Mouse (Mus musculus) induced T-regulatory cell, adult 2 months (primary cell): ENCODE results near the gene Hexb.

Experiments
- DNase-seq: peaks from one replicate; pipeline ENCODE4 v3.0.0-alpha.2; 2012; ENCODE audit warnings: low read depth

Hexb gene

DNA sequence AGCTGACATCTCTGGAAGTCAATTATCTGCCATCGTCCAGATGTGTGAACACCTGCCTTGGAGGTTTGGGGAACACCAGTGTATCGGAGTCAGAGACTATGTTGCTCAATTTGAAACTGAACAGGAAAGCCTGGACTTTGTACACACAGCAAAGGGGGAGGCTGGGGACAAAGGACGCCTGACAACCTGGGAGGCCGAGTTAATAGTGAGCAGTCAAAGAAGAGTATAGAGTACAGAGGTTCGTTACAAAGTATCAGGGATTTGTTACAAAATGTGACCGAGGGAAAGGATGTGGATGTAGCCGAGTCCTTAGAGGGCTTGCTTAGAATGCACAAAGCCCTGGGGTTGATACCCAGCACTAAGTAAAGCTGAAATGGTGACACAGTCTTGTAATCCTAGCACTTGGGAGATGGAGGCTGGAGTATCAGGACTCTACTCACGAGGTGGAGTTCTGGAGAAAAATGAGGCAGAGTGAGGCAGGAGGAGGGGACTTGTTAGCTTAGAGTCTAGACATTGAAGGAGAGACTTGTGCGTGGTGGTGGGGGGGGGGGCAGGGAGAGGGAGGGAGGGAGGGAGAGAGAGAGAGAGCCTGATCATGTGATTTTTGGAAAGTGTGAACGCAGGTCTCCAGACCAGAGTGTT lies 26.3 kb upstream of the Hexb start:
- no peak for DNase-seq

DNA sequence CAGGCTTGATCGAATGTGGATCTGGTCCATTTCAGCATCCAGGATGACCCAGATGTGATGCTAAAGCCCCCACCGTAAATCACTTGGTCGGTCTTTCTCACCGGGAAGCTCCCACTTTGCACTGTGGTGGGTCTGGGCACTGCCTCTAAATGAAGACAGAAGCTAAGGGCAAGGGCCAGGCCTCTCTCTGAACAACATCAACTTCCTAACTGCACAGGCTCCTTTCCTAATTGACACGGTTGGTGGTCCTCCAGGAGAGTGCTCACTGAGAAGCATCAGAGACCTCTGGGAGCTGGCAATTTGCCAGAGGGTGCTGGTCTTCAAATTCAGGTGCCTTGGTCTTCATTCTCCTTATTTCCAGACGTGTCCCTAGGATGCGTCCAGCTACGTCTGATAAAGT lies 25.7 kb upstream of the Hexb start:
- DNase-seq: no peak

DNA sequence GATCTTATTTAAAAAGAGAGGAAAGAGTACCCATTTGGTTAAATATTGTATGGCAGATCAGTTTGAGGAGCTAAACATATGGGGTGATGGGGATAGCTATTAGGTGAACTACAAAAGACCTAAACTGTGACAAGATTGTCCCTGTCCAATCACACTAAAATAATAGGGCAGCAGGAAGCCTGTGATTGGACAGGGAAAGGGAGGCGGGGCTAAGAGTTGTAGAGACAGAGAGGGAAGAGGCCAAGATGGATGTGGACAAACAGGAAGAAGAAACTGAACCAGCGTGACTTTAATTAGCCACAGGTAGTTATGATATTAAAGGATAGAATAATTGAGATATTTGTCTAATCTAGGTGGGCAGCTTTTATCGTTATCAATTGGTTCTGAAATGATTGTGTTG lies 21.9 kb upstream of the Hexb start:
- DNase-seq: no peak

DNA sequence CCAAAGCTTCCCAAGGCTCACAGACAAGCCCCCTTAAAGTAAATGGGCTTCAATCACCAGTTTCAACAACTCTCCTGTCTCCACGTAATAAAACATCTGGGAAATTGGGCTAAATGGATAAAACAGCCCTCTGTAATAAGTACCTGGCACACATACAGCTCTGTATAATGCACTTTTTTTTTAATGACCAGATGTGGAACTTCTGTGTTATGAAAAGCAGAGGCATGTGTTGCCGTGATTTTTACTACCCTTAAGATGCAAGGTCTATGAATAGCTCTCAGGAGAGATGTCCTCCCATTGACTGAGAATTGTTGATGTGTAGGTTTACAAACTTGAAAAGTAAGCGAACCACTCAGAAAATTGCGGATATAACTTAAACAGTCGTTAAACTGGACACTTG lies 18.0 kb upstream of the Hexb start:
- no peak for DNase-seq

DNA sequence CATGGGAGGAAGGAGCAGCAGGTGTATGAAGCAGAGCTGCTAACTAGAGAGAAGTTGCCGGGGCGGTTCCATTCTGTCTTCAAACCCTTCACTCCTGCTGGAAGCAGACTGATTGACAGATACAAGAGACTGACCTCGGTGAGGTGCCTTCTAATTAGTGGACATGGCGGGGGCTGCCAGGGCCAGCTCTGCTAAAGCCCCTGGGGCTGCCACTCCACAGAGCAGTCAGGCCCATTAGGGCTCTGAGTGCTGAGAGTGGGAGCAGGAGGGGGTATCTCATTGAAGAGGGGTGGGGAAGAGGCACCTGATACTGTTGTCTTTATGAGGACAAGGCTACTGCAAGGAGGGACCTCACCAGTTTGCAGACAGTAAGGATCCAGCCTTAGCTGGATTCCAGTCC lies 17.4 kb upstream of the Hexb start:
- DNase-seq: no peak

DNA sequence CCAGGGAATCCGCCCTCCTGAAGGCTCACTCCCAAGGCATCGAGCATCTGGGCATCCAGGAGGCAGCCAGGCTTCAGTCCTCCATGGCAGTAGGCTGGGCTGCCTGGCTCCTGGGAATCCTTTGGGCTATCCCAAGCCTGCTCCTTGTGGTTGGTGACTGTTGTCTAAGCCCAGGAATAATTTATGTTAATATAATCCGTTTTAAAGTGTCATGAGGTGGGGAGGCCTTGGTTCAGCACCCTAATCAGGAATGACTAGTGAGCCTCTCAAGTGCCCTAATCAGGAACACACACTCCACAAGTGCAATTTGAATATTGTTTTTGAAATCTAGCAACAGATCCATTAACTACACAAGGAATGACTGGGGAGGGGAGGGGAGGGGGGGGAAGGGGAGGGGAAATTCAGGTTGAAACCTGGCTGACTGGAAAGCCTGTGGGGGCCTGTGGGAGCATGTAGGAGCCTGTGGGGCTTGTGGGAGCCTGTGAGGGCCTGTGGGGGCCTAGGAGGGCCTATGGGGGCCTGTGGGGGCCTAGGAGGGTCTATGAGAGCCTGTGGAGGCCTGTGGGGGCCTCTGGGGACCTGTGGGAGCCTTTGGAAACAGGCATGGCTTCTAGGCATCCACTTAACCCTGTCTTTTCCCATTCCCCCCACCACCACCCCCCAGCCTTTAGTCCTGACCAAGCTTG lies 16.6 kb upstream of the Hexb start:
- no peak for DNase-seq

DNA sequence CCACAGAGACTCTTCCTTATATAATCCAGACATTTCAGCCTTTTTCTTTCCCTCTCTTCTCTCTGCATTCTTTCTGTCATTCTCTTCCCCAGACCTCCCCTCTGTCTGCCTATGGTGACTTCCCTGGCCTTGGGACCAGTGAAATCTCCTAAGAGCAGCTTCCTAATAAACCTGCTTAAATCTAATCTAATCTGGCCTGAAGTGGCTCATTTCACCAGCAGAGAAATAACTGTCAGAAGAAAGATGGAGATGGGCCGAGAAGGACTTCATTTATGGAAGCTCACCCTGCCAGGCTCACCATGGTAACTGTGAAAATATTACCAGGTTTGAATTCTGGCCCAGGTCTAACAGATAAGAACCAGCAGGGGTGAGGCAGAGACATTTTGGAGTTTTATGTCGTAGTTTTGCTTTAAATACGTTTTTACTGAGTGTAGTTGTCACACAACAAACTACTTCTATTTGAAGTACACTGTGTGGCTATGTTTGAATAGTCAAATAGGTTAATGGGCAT lies 10.4 kb upstream of the Hexb start:
- DNase-seq: no peak

DNA sequence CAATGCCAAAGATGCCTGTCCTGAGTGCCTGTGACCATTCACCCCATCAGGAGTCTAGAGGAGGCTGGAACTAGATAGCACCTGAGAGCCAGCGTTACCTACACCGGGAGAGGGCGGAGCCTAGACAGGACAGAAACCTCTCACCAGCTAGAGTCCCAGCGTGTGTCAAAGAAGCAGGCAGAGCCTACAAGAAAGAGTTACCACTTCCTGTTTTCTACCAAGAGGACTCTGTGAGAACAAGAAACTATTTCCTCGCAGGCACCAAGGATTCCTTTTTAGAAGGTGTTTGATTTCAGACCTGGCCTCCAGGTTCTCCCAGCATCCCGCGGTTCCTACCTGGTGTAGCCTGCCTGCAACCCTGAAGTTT lies 9.9 kb upstream of the Hexb start:
- peak; percentile 88 for DNase-seq

DNA sequence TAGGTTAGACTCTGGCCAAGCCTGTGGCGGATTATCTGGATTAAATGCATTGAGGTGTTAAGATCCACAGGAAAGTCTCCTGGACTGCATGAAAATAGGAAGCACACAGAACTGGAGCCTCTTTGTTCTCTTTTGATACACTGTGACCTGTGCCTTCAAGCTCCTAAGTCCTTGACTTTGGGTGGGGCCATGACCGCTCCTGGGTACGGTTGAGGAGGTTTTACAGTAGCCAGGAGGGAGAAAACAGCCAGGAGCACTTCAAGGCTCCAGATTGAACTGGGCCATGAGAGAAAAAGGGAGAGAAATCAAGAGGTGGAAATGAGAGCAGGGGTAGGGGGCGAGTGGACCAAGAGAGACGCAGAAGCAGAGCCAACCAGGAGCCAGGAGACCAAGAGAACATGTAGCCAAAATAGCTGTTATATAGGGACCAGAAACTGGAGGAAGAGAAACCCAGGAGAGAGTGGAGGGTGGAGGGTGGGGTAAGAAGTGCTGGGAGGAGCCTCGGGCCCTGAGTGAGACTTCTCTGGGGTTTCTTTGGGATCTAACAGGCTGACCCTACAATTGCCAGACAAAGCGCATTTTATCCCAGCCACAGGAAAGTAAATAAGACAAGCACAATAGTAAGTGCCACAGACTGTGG lies 9.4 kb upstream of the Hexb start:
- peak; percentile 13 for DNase-seq

DNA sequence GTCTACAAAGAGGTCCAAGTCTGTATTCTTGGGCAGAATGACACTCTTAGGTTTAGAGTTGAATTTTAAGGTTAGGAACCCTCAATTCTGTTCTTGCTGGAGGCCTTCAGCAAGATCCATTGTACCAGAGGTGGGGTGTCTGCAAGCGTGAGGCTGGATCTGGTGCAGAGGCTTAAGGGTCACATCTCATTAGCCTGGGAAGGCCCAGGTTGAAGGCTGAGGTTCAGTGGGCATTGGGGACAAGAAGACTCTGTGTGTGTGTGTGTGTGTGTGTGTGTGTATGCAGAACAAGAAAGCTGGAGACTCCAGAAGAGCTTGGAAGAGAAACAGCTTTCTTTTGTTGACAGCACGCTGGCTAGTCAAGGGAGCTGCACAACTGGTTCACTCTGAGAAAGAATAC lies 7.9 kb upstream of the Hexb start:
- no peak for DNase-seq

DNA sequence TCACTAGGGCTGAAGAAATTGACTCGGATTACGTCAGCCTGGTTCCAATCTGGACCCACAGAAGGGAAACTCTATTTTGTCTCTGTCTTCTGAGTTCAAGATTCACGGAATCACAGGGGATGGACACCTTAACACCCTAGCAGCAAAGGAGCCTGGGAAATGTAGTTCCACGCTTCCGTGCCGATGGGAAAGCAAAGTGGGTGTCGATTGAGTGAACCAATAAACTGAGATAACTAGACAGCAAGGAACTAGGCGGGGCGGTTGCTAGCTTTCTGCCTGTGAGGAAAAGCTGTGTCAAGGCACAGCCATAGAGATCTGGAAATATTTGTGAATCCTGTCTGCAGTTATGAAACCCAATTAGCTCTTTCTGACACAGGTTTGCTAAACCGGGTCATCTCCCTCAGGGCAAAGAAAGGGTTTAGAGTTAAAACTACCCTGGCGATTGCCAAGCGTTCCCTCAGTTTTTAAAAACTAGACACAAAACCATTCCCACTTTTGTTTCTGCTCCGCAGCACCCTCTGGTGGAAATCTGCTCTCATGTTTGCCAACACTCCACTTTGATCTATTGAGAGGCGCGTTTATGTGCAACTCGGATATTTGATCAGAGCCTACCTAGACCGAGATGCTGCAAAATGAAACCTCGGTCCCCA lies 7.0 kb upstream of the Hexb start:
- peak; percentile 93 for DNase-seq

DNA sequence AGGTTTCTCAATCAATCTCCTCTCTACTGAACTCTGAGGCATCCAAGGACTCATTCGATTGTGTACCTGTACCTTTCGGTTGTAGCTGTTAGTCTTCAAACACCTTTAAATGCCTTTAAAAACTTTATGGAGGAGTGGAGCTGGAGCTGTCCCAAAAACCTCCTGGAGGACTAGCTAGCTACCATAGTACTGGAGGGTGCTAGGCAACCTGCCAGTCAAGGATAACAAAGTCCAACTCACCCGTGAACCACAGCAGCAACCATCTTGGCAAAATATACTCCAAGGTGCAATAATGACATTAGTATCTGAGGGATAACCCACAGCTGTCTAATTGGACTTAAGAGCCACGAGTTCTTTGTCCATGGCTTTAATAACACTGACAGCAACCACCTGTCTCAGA lies 3.7 kb upstream of the Hexb start:
- DNase-seq: no peak

DNA sequence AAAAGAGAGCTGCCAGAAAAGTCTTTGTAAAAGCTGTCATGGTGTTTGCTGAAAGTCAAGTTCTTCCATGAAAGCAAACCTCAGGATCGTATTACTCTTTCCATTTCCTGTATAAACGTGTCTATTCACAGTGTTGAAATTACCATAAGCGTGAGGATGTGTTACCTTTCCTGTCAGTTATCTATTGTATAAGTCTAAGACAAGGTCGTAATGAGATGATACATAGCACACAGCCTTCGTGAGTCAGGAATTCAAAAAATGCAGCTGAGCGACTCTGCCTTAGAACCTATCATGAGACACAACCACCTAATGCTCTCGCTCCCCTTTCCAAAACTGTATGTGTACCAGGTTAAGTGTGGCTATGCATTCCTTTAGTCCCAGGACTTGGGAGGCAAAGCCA lies 2.9 kb upstream of the Hexb start:
- no peak for DNase-seq

DNA sequence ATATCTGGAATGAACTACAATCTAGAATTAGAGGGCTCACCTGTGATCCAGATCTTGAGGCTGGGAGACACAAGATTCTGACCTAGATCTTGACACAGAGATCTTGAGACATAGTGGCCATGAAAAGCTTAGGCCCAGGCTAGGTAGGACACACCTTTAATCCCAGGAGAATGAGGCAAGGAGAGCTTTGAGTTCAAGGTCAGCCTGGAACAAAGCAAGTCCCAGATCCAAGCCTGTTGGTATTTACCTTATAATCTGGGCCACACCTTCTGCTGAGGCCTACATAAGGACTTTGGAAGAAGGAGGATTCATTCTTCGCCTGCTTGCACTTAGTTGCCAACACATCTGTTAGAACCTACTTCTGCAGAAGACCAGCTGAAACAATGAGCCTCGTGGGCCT lies 966 bp upstream of the Hexb start:
- DNase-seq: no peak

DNA sequence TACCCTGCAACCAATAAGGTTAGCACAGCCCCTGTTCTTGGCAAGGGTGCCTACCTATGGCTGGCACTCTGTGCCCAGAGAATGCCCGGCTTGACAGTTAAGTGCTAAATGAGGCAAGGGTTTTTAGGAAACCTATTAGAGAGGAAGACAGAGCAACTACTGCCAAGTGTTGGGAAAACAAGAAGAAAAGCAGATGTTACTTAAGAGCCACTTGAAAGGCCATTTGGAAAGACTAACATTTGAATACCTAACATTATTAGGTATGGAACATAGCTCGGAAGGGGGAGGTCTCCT lies 1.3 kb downstream of the Hexb start:
- DNase-seq: no peak

DNA sequence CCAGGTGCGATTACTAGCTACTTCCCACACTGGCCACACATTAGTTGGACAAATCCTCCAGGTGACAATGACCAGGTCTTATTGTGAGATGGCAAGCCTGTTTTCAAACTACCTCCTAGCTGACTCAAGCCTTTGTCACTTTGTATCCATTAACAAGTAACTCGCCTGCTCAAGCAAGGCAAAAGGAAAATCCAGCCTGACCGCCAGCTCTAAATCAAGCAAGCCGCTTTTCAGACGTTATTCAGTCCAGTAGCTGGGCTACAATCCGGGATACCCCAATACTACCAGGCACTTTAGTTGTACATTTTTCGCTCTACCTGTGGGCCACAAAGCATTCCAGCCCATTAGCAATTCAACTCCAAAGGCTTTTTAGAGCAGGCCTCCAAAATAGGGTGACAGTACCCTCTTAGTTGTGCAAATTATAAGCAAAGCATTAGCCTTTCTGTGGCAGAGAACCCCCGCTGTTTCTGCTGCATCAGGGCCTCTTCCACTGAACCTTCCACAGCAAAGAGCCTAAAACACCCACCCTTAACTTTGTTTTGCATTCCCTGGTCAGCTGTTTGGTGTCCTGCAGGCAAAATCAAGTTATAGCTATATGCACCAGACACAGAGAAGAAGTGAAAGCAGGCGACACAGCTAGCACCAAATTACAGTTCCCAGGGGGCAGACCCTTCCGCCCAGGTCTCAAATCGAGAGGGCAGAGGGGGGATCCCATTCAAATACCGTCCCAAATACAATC lies 1.8 kb downstream of the Hexb start:
- DNase-seq: no peak

DNA sequence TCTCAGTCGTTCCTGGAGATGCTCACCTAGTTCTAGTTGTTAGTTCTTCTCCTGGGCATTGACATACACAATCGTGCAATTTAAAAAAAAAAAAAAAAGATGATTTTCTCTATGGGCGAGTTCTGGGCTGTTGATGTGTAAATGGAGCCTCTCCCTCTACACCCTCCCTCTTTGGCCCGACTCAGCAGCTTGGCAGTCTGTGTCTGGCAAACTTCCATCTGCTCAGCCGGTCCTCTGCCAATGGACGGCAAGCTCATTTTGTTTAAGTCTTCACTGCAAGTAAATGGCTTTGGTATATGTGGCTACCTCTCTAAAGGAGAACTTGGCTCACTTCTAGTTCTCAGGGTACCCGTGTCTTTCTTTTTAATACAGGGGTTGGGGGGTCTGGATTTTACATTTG lies 4.7 kb downstream of the Hexb start:
- no peak for DNase-seq

DNA sequence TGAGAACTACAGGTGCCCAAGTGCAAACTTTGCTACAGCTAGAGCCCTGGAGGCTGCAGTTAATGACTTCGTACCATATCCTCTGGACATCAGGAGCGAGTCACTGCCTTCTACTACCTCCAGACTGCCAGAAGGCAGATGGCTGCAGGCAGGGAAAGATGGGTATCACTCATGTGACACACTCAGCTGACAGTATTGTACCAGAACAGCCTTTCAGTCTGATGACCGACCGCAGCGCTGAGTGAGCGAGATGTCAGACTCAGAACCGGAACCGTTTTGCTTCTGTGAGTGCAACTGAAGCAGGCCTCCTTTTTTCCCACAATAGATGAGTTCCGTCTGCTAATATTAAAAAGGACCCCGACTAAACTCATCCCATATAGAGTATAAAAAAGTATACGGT lies 5.5 kb downstream of the Hexb start:
- DNase-seq: no peak

DNA sequence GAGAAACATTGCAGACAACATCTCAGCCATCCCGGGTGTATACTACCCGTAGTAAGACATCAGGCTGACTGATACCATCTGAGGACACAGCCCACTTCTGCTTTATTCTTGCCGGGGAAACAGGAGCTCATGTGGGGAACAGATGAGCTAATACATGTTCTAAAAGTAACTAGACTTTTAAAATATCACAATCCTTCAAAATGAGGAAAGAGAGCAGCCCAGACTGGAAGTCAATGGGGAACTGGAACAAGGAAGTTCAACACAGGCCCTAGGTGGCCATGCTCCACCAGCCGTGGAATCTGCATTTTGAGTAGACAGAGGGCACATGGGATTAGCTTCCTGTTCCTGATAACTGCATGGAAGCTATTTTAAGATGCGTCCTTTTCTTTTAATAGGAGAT lies 10.5 kb downstream of the Hexb start:
- DNase-seq: no peak

DNA sequence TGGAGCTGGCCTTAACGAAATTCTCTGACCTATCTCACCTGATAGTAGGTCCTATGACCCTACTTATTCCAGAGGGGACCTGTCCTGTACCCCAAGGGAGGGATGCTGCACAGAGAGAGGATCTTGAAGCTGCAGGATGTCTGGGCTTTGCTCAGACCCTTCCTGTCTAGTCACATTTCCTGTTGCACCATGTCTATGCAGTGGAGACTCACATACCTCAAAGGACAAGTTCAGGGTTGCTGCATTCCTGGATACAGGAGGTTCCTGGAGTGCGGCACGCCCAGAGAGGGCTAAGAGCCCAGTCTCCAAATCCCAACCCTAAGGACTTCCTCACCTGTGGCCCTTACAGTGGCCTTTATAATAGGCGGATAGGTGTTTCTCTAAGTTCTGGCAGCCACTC lies 11.8 kb downstream of the Hexb start:
- no peak for DNase-seq

DNA sequence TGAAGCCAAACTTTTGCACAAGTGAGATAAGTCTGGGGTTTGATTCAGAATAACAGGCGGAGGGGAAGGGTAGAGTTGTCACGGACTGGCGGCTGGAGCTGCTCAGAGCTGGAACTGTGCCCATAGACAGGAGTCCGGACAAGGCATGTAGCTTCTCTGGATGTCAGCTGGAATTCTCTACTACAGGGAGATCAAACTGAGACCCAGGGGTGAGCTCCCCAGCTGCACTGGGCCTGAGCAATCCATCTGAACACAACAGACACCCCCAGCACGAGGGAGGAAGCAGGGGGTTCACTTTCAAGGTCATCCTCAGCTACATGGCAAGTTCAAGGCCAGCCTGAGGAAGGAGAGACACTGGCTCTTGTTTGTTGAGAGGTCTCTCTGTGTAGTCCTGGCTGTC lies 13.5 kb downstream of the Hexb start:
- DNase-seq: no peak

DNA sequence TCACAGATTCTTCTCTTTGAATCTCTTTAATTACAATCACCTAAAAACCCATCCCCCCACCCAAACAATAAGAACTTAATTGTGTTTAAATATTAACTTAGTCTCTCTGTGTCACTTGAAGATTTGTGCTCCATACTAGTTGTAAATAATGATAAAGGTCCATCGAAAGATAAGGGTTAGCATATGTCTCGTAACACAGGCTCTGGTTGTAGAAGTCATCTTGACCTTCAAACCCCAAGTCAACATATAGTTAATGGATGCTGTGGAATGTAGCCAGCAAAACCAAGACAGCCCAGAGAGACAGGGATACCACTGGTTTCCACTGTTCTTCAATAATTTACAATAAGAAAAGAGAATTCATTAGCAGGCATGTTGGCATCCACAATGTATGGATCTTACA lies 14.0 kb downstream of the Hexb start:
- DNase-seq: no peak

DNA sequence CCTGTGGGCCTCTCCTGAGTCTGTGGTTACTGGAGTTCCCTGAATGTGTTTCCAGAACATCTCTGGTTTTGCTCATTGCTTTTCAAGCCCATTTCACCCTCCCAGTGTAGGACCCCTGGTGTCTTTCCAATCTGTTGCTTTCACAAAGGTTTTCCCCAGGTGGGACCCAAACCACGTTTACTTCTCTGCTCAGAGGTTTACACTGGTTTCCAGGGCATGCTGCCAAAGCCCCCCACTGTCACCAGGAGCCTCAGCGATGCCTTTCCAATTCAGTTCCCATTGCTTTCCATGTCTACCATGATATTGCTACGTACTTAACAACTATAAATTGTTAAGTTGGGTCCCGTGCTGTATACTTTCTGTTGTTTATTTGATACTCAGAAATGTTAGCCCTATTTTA lies 15.3 kb downstream of the Hexb start:
- no peak for DNase-seq
